Mouse (Mus musculus) spleen, adult 2 months (tissue): ENCODE data around the gene Ydjc. TPM values are rescaled to one million over a fixed set of nuclear protein-coding genes. Genes with fewer than 3 reads are reported as not detected.

Source experiments
- DNase-seq, 2 experiments: peaks; one replicate each; pipeline versions ENCODE4 v3.0.0 to v3.0.0-alpha.2; 2012 to 2021; ENCODE audit warnings: low spot score in 2 of 2, low read depth in 1 of 2
- H3K27ac ChIP-seq: fragments of 200-500 bp; 2 replicates; pipeline ENCODE4 v1.5.1; 2012; ENCODE audit warnings: low read length, inconsistent platforms; ENCODE audit not compliant: insufficient read depth
- H3K27me3 ChIP-seq: fragments of 200-500 bp; 2 replicates; pipeline ENCODE4 v1.6.1; 2012; ENCODE audit warnings: mild to moderate bottlenecking, moderate library complexity, low read length, inconsistent platforms; ENCODE audit not compliant: control insufficient read depth, insufficient read depth
- H3K36me3 ChIP-seq: fragments of 200-500 bp; 2 replicates; pipeline ENCODE4 v1.6.1; 2012; ENCODE audit warnings: mild to moderate bottlenecking, low read length, inconsistent platforms; ENCODE audit not compliant: control insufficient read depth, insufficient read depth
- H3K4me1 ChIP-seq: fragments of 200-500 bp; 2 replicates; pipeline ENCODE4 v1.6.1; 2011; ENCODE audit warnings: inconsistent platforms; ENCODE audit not compliant: control insufficient read depth, insufficient read depth, insufficient read length
- H3K4me3 ChIP-seq: fragments of 200-500 bp; 2 replicates; pipeline ENCODE4 v1.5.1; 2011; ENCODE audit warnings: mild to moderate bottlenecking, inconsistent platforms; ENCODE audit not compliant: insufficient read depth, insufficient read length; ENCODE audit errors: extremely low read depth
- CTCF ChIP-seq: fragments of 200-500 bp; IDR thresholded peaks from 2 replicates; pipeline ENCODE4 v1.5.1; 2011; ENCODE audit warnings: mild to moderate bottlenecking, inconsistent platforms; ENCODE audit not compliant: insufficient read depth, insufficient read length, insufficient replicate concordance; ENCODE audit errors: extremely low read depth
- POLR2A ChIP-seq: fragments of 200-500 bp; IDR thresholded peaks from 2 replicates; pipeline ENCODE4 v1.6.1; 2011; ENCODE audit warnings: low read depth, low read length, inconsistent platforms
- WGBS: fragments of 180-500 bp; shearing (Covaris S2); methylation state at CpG from one replicate; pipeline ENCODE4 v1.1.7; 2018; 5-methylcytosine and 5-hydroxymethylcytosine counted together
- polyA plus RNA-seq: library from polyadenylated mRNA; depleted of rRNA; stranded (reverse); fragments of >200 nt; gene quantifications from 2 replicates; pipeline ENCODE4 v1.2.3, GENCODE M21; 2012

Ydjc gene
- polyA plus RNA-seq, 1 experiment: 13.1 TPM

DNA sequence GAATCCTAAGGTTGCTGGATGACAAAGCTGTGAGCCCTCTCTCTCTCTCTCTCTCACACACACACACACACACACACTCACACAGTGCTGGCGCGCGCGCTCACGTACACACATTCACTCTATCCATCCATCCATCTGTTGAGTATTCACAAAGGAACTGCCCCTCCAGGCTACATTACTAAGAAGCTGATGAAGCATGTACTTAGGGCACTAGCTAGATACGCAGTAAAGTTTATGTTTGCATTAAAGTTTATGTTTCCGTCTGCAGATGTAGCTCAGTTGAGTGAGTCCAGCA is 11.6 kb upstream of the Ydjc start:
- Histone ChIP-seq H3K4me3 (no peak overlapping the region), H3K27me3 (no peaks in the 10 kb centered on the region), H3K4me1 (peaks cover 6% of the 10 kb centered on the region), H3K36me3 (no peaks in the 10 kb centered on the region), H3K27ac (no peak overlapping the region)
- TF ChIP-seq POLR2A: no peak
- TF ChIP-seq CTCF: no peak
- 82% methylated on average over 7 of the region's 7 CpGs for WGBS
- no peak for DNase-seq

DNA sequence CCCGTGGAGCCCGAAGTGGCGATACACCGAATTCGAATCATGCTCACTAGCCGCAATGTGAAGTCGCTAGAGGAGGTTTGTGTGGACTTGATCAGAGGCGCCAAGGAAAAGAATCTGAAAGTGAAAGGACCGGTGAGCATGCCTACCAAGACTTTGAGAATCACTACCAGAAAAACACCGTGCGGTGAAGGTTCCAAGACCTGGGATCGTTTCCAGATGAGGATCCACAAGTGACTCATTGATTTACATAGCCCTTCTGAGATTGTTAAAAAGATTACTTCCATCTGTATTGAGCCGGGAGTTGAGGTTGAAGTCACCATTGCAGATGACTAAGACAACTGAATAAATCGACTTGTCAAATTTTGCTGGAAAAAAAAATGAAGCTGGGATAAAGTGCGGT is 7.1 kb upstream of the Ydjc start:
- no peak for DNase-seq
- Histone ChIP-seq H3K27me3 (no peaks in the 10 kb centered on the region), H3K4me1 (no peaks in the 10 kb centered on the region), H3K4me3 (no peak overlapping the region), H3K27ac (no peak overlapping the region), H3K36me3 (no peaks in the 10 kb centered on the region)
- WGBS: 84% methylated on average over 15 of the region's 15 CpGs
- TF ChIP-seq CTCF: no peak
- no peak for TF ChIP-seq POLR2A

DNA sequence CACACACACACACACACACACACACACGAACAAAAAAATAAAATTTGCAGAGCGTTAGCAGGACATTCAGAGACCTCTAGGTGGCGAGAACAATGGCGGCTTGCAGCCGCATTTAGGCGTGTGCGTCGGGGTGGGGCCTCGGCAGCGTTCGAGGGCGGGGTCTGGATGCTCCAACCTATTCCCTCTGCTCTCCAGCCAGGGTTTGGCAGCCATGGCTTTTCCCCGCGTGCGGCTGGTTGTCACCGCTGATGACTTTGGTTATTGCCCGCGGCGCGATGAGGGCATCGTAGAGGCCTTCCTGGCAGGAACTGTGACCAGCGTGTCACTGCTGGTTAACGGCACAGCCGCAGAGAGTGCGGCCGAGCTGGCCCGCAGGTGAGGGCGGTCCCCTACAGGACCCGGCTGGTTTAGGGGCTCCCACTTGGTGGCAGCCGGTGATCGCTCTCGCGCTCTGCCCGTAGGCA is 2.4 kb downstream of the Ydjc start, which contains the start of gene Ccdc116:
Gene Ccdc116 (minus strand): TSS at position 458 of the 464 bp plus-strand sequence.
- Histone ChIP-seq H3K27ac (no peak within 1 kb of the TSS), H3K27me3 (no peaks in the 10 kb centered on the region), H3K36me3 (no peaks in the 10 kb centered on the region), H3K4me3 (peak within 1 kb of the TSS; percentile 83), H3K4me1 (peaks cover 6% of the 10 kb centered on the region)
- peak; percentile 57 to 65 for DNase-seq
- TF ChIP-seq CTCF (no peak), POLR2A (no peak)
- WGBS: under 1% methylated on average over 34 of the region's 34 CpGs

DNA sequence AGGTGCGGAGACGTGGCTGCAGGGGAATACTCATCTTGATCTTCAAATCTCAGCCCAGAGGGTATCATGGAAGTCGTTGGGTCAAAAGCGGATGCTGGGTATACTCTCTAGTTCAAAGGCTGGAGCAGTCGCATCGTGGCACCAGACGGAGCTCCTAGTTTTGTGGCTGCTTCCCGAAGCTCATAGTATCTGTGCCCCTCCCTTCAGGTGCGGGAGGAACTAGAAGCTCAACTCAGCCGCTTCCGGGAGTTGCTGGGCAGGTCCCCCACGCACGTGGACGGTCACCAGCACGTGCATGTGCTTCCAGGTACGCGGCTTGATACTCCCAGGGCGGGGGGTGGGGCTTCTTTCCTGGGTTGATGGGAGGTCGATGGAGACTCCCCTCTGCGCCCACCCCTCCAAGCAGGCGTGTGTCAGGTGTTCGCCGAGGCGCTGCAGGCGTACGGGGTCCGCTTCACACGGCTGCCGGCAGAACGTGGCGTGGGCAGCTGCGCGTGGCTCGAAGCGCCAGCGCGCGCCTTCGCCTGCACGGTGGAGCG is 3.0 kb downstream of the Ydjc start:
- no peak overlapping the region for H3K27ac ChIP-seq
- DNase-seq: no peak
- peaks cover 2% of the 10 kb centered on the region for H3K36me3 ChIP-seq

DNA sequence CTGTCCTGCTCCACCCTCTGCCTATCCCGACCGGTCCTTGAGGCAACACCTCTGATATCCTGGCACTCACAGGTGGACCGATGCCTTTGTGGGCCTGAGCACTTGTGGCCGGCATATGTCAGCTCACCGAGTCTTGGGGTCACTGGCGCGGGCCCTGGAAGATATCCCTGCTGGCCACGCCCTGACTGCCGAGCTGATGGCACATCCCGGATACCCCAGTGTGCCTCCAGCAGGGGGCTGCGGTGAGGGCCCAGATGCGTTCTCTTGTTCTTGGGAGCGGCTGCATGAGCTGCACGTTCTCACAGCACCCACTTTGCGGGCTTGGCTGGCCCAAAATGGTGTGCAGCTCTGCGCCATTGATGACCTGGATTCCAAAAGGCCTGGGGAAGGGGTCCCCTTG is 3.7 kb downstream of the Ydjc start:
- no peak for DNase-seq
- 53% methylated on average over 16 of the region's 16 CpGs for WGBS
- no peaks in the 10 kb centered on the region for H3K27me3 ChIP-seq
- H3K4me1 ChIP-seq: peaks cover 6% of the 10 kb centered on the region
- TF ChIP-seq CTCF (no peak), POLR2A (no peak)
- no peak overlapping the region for H3K27ac ChIP-seq
- peaks cover 4% of the 10 kb centered on the region for H3K36me3 ChIP-seq
- peak overlapping the region; percentile 83; the same call in 1 of the 2 replicates for H3K4me3 ChIP-seq

More for the DNA sequence above, 3.0 kb downstream of the Ydjc start:
- peaks cover 6% of the 10 kb centered on the region for H3K4me1 ChIP-seq
- H3K27me3 ChIP-seq: no peaks in the 10 kb centered on the region
- H3K4me3 ChIP-seq: peak overlapping the region; percentile 83
- no peak for TF ChIP-seq CTCF
- no peak for TF ChIP-seq POLR2A
- 6% methylated on average over 41 of the region's 41 CpGs for WGBS

DNA sequence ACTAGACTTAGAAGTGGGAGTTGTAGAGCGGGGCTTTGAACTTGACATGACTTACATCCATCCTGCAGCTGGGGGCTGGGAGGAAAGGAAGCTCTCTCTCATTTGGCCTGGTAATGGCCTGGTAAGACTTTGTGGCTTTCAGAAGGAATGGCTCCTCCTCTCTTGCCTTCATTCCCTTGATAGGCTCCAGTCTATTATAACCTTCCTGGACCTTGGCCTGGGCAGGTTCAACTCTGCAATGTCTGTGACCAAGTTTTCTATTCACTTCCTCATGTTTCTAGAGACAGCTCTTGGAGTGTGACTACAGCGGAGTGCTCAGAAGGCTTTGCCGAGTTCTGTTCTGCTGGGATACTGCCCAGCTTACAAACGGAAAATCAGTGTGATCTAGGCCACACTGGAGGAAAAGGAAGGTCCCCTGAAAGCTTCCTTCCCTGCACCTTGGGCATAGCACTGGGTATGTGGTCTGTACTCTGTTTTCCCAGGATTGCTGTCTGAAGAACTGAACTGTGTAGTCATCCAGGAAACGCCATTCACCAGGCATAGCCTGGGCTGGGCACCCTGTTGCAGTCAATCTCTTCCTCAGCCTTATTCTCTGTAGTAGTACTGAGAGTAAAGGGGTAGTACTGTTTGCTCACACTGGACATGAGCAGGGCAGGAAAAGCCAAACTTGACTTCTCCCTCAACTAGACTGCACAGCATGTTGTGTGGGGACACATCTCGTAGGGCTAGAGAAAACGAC is 6.3 kb downstream of the Ydjc start:
- peaks cover 6% of the 10 kb centered on the region for H3K4me1 ChIP-seq
- H3K27ac ChIP-seq: no peak overlapping the region
- H3K36me3 ChIP-seq: peaks cover 8% of the 10 kb centered on the region
- H3K4me3 ChIP-seq: no peak overlapping the region
- H3K27me3 ChIP-seq: no peaks in the 10 kb centered on the region
- TF ChIP-seq POLR2A (no peak), CTCF (no peak)
- no peak for DNase-seq
- WGBS: 83% methylated on average over 7 of the region's 7 CpGs

DNA sequence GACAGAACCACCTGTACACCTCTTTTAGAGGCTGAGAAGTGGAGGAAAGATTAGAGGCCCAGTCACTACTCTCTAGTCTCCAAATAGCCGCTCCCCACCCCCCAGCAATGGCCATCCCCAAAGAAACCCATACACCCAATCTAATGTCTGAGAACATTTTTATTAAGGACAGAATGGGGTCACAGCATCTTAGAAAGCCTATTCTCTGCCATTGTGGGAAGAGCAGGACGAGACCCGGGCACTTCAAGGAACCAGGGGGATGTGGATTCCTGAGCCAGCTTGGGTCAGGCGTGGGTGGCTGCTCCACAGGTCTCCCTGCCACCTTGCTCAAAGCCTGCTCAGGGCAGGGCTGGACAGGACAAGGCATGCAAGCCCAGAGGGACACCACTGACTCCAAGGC is 7.5 kb downstream of the Ydjc start:
- Histone ChIP-seq H3K4me1 (peaks cover 6% of the 10 kb centered on the region), H3K36me3 (peaks cover 10% of the 10 kb centered on the region), H3K27ac (no peak overlapping the region), H3K4me3 (no peak overlapping the region), H3K27me3 (no peaks in the 10 kb centered on the region)
- no peak for DNase-seq
- 94% methylated on average over 4 of the region's 4 CpGs for WGBS
- TF ChIP-seq CTCF (no peak), POLR2A (no peak)
